In the genomic region with DNA sequence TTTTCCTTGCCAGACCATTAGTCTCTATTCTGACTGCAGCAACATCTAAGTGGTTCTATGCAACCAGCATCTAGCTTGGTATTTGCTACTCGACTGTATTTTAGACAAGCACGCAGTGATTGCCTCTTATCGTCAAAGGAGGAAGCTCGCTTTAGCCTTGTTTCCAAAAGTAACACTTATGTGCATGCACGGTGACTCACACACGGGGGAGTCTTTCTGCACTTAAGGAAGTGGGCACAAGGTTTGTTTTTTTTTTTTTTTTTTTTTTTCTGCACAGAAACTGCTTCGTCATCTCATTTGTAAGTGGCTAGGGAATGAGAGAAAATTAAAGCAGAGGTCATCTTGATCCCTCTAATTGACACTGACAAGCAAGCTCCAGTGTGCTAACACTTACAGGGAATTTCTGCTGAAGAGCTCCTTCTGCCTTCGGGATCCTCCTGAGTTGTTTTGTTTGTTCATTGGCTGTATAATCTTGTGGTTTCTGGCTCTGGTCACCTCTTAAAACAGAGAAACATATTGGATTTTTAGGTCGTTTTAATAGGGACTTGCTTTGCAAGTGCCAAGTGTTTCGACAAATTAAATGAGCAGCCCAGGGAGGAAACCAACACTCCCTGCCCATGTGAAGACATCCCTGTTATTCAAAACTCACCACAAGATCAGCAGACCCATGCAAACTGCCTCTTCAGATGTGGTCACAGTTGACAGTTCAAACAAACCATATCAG, we compare ENCODE assay signal across 8 mouse cellular contexts. TPM values are rescaled to one million over a fixed set of nuclear protein-coding genes. Genes with fewer than 3 reads are reported as not detected.
DNase-seq lines count a peak whose midpoint lies in the region; ATAC-seq and TF ChIP-seq lines count a peak whose summit lies in the region.

No protein-coding gene starts in this region.

- H3K9ac ChIP-seq in heart, adult 2 months (ENCODE audit: low read depth, low read length): no peak overlapping the region

- no peak for TF ChIP-seq EP300 in heart, adult 2 months (IDR thresholded peaks at IDR 0.05; ENCODE audit: insufficient read depth, low read depth, low read length)

- no peaks in the 10 kb centered on the region for H3K27me3 ChIP-seq in heart, adult 2 months (ENCODE audit: control insufficient read depth, insufficient read depth, low read length)

- intact Hi-C loops in heart, adult 2 months (cut with DNase I): no loop called here
- intact Hi-C loops in heart, postnatal 36 days (cut with DNase I): no loop called here
- intact Hi-C loops in left cerebral cortex, postnatal 14 days (cut with DNase I): no loop called here

- no peaks in the 10 kb centered on the region; the same call in none of the 2 replicates for H3K4me1 ChIP-seq in heart, adult 2 months (ENCODE audit: control insufficient read depth, insufficient read depth, low read length)

- no peak for ATAC-seq in inflammation-experienced regulatory T-cells, adult 6 months

- WGBS in heart, adult 2 months: 11% methylated on average over 10 of the region's 10 CpGs

- no peak for TF ChIP-seq POLR2A in heart, adult 2 months (IDR thresholded peaks at IDR 0.05; ENCODE audit: insufficient read depth, low read depth, low read length)

- DNase-seq in heart, adult 2 months: peak in 1 of 2 experiments; percentile 24
- DNase-seq in heart, postnatal 36 days: no peak
- DNase-seq in right cerebral cortex, adult 2 months (ENCODE audit: low spot score in 2 of 2): peak; percentile 54 to 60
- DNase-seq in right cerebral cortex, postnatal 14 days: no peak
- DNase-seq in left cerebral cortex, postnatal 14 days (ENCODE audit: low spot score in 2 of 2): peak; percentile 48 to 72
- peak; percentile 43 for DNase-seq in testis, postnatal 14 days (ENCODE audit: low spot score)
- no peak for DNase-seq in cerebellum, adult 9-10 months

- H3K79me2 ChIP-seq in heart, adult 2 months (replicated peaks; ENCODE audit: control insufficient read depth, insufficient read depth, low read length): no peaks in the 10 kb centered on the region

- 0 out of 2 replicates have a peak, but pooled peaks have one; percentile 6 for TF ChIP-seq CTCF in heart, adult 2 months (IDR thresholded peaks at IDR 0.05)

- no peak overlapping the region for H3K27ac ChIP-seq in heart, adult 2 months

- H3K36me3 ChIP-seq in heart, adult 2 months (ENCODE audit: control insufficient read depth, insufficient read depth, low read length): peaks cover 3% of the 10 kb centered on the region

- no peak overlapping the region for H3K4me3 ChIP-seq in heart, adult 2 months

RNA-seq across cellular contexts. Expression of a gene that starts 55.0 kb away (rescaled TPM):
- 1 to 10 TPM; 4.8 to 6.9 TPM for total RNA-seq in heart, adult 2 months (2021)
- polyA plus RNA-seq in heart, adult 2 months (2012; rRNA removed): 2.2 and 4.2 TPM in 2 replicates
- total RNA-seq in heart, postnatal 36 days (2021): 10 to 100 TPM in 1 of 2 experiments, 1 to 10 TPM in 1; 7.3 to 10.4 TPM
- total RNA-seq in left cerebral cortex, postnatal 14 days (2021): 10 to 100 TPM; 66.4 to 70.3 TPM
- polyA plus RNA-seq in inflammation-experienced regulatory T-cells, adult 6 months (2017; shearing (Covaris generic)): under 1 TPM in 2 of 3 experiments, not detected in 1; 0.12 to 0.13 TPM

Comparison
In these comparisons a context has a peak if more than half of its experiments do, and no peak if none do; other contexts are left out.
1. DNase-seq: peak in right cerebral cortex, adult 2 months (2 of 2), left cerebral cortex, postnatal 14 days (2 of 2) and testis, postnatal 14 days (single experiment); none in heart, postnatal 36 days (0 of 2), right cerebral cortex, postnatal 14 days (single experiment) and cerebellum, adult 9-10 months (single experiment).
2. RNA of a gene that starts 55.0 kb away (total RNA-seq): 66.4 to 70.3 TPM in left cerebral cortex, postnatal 14 days; 7.3 to 10.4 TPM in heart, postnatal 36 days and 4.8 to 6.9 TPM in heart, adult 2 months; every median in the first group is over 4 times any median in the second.